Mouse (Mus musculus) limb, embryonic 14.5 days (tissue): Measurements from ENCODE around the gene Dab2. TPM values are rescaled to one million over a fixed set of nuclear protein-coding genes. Genes with fewer than 3 reads are reported as not detected.

ENCODE experiments used
- ATAC-seq: fragments of 200-750 bp; cut with Nextera tagmentation; 2 replicates; pipeline ENCODE4 v1.8.0; 2017; ENCODE audit warnings: low read depth, moderate number of reproducible peaks, moderate TSS enrichment; ENCODE audit not compliant: low FRiP score
- DNase-seq: peaks from one replicate; pipeline ENCODE4 v3.0.0-alpha.2; 2015; ENCODE audit warnings: low spot score
- H3K27ac ChIP-seq: fragments of 300-500 bp; sonication (generic); replicated peaks from 2 replicates; pipeline ENCODE4 v1.5.1; 2014; ENCODE audit warnings: low read depth, mild to moderate bottlenecking, low read length, moderate library complexity, mixed read lengths
- H3K27me3 ChIP-seq: fragments of 300-500 bp; sonication (generic); 2 replicates; pipeline ENCODE4 v1.6.1; 2014; ENCODE audit warnings: low read length, mixed read lengths; ENCODE audit not compliant: control insufficient read depth, insufficient read depth
- H3K36me3 ChIP-seq: fragments of 300-500 bp; sonication (generic); 2 replicates; pipeline ENCODE4 v1.6.1; 2014; ENCODE audit warnings: mild to moderate bottlenecking, low read length, moderate library complexity, mixed read lengths; ENCODE audit not compliant: control insufficient read depth, insufficient read depth
- H3K4me1 ChIP-seq: fragments of 300-500 bp; sonication (generic); 2 replicates; pipeline ENCODE4 v1.6.1; 2014; ENCODE audit warnings: antibody characterized with exemption, low read length, mixed read lengths; ENCODE audit not compliant: control insufficient read depth, insufficient read depth
- H3K4me2 ChIP-seq: fragments of 300-500 bp; sonication (generic); replicated peaks from 2 replicates; pipeline ENCODE4 v1.6.1; 2014; ENCODE audit warnings: low read depth, mild to moderate bottlenecking, low read length, moderate library complexity; ENCODE audit not compliant: severe bottlenecking
- H3K4me3 ChIP-seq: fragments of 300-500 bp; sonication (generic); replicated peaks from 2 replicates; pipeline ENCODE4 v1.5.1; 2014; ENCODE audit warnings: low read length
- H3K9ac ChIP-seq: fragments of 300-500 bp; sonication (generic); 2 replicates; pipeline ENCODE4 v1.6.1; 2014; ENCODE audit warnings: mild to moderate bottlenecking, low read depth, low read length, moderate library complexity; ENCODE audit not compliant: severe bottlenecking
- H3K9me3 ChIP-seq: fragments of 300-500 bp; sonication (generic); 2 replicates; pipeline ENCODE4 v1.6.1; 2016; ENCODE audit warnings: low read length; ENCODE audit not compliant: control insufficient read depth
- POLR2A ChIP-seq: fragments of 200-500 bp; IDR thresholded peaks from 2 replicates; pipeline ENCODE4 v1.8.0; 2012; ENCODE audit warnings: inconsistent platforms, mild to moderate bottlenecking, moderate library complexity, borderline replicate concordance; ENCODE audit not compliant: insufficient read depth, insufficient read length; ENCODE audit errors: extremely low read depth
- WGBS: fragments of 180-500 bp; shearing (Covaris S2); extraction: QIAGEN DNeasy Blood & Tissue Kit; methylation state at CpG from one replicate; pipeline ENCODE4 v1.1.7; 2014; 5-methylcytosine and 5-hydroxymethylcytosine counted together
- polyA plus RNA-seq, 2 experiments: library from polyadenylated mRNA; depleted of rRNA in 1 of 2; stranded (reverse) in 1 of 2; unstranded in 1 of 2; fragments of >200 nt; fragmentation: Nextera tagmentation in 1 of 2; extraction: Ambion mirVana in 1 of 2; gene quantifications; 2 replicates each; pipeline versions ENCODE4 v1.2.1 to v1.2.3; 2012 to 2014

Dab2 gene
- polyA plus RNA-seq, 2 experiments = 99.1 to 127 TPM

DNA sequence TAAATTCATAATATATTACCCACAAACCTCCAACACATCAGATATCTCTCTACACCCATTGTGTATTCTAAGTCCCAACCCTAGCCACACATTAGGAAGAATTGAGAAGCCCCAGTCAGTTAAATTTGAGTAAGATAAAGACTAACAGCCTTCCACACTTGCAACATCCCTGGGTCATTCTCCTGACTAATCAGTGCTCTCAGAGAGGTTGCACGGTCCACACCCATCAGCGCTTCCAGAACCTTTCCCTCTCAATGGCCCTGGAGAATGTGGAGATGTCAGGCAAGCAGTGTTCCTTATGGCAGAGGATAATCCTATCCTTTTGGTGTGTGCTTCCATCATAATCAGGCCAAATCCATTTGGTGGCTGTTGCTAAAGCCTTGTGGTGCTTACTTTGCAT lies 144.9 kb downstream of the Dab2 start:
- Histone ChIP-seq H3K36me3 (no peaks in the 10 kb centered on the region), H3K27me3 (no peaks in the 10 kb centered on the region), H3K4me3 (no peak overlapping the region), H3K4me1 (peaks cover 7% of the 10 kb centered on the region), H3K9ac (no peak overlapping the region), H3K4me2 (no peak overlapping the region), H3K9me3 (no peaks in the 10 kb centered on the region), H3K27ac (no peak overlapping the region)
- TF ChIP-seq POLR2A = no peak
- 88% methylated on average over 2 of the region's 2 CpGs for WGBS
- DNase-seq = no peak
- ATAC-seq = no peak

- H3K27me3 ChIP-seq = no peaks in the 10 kb centered on the region
- H3K36me3 ChIP-seq = no peaks in the 10 kb centered on the region
- WGBS = 65% methylated on average over 2 of the region's 2 CpGs
- no peak within 1 kb of the TSS for H3K4me2 ChIP-seq
- peaks cover 7% of the 10 kb centered on the region for H3K4me1 ChIP-seq
- no peak for DNase-seq
- no peak within 1 kb of the TSS for H3K9ac ChIP-seq
- no peak within 1 kb of the TSS for H3K4me3 ChIP-seq
- no peaks in the 10 kb centered on the region for H3K9me3 ChIP-seq
- TF ChIP-seq POLR2A = no peak
- ATAC-seq = no peak
- H3K27ac ChIP-seq = no peak within 1 kb of the TSS
Observed at GRCm38 (mm10) chr15:6445135-6445534, 145.5 kb downstream of the Dab2 start, which contains the start of gene C9. Gene C9, plus strand, starts transcription at chr15:6445327.

DNA sequence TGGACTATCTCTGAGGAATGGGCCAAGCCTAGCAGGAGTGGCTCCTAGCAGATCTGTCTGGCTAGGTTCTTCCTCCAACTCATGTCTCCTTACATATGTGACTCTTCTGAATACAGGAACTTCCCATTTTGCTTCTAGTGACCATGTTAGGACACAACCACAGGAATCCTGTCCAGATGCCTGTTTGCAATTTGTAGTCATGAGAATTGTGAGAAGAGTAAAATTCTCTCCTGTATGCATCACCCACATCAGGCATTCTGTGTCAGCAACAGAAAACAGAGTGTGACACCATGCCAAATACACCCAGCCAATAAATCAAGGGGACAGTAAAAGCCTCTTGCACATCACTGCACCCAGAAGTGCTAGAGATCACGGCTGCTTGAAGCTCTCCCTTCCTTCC lies 146.6 kb downstream of the Dab2 start:
- Histone ChIP-seq H3K36me3 (no peaks in the 10 kb centered on the region), H3K27me3 (no peaks in the 10 kb centered on the region), H3K4me2 (no peak overlapping the region), H3K27ac (no peak overlapping the region), H3K9ac (no peak overlapping the region), H3K4me1 (peaks cover 7% of the 10 kb centered on the region), H3K9me3 (no peaks in the 10 kb centered on the region), H3K4me3 (no peak overlapping the region)
- WGBS = 59% methylated on average over 1 of the region's 1 CpGs
- TF ChIP-seq POLR2A = no peak
- ATAC-seq = no peak
- no peak for DNase-seq

DNA sequence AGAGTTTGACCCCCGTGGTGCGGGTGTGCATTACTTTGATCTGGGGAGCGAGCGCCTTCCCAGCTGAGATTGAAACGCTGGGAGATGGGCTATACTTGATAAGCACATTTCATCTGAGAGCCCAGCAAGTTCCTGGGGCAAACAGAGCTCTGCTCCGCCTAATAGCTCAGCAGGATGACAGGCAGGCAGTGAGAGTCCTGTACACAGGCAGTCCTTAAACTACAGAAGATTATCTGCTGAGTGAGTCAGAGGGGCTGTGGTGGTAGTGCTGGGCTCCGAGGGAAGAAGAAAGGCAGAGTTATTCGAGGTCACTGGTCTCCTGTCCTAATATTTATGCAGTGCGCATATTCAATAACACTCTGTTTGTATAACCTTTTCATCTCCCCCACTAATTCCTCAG lies 149.3 kb downstream of the Dab2 start:
- no peaks in the 10 kb centered on the region for H3K9me3 ChIP-seq
- H3K27me3 ChIP-seq = no peaks in the 10 kb centered on the region
- H3K4me2 ChIP-seq = no peak overlapping the region; the same call in 1 of the 2 replicates
- TF ChIP-seq POLR2A = no peak
- no peaks in the 10 kb centered on the region for H3K36me3 ChIP-seq
- 0 out of 2 replicates have a peak overlapping the region, but pooled peaks have one; percentile 7 for H3K9ac ChIP-seq
- ATAC-seq (no peak), DNase-seq (no peak)
- WGBS = 44% methylated on average over 9 of the region's 9 CpGs
- H3K4me3 ChIP-seq = no peak overlapping the region
- peaks cover 7% of the 10 kb centered on the region for H3K4me1 ChIP-seq
- H3K27ac ChIP-seq = no peak overlapping the region

- Histone ChIP-seq H3K27me3 (no peaks in the 10 kb centered on the region), H3K4me2 (no peak overlapping the region), H3K9ac (no peak overlapping the region), H3K36me3 (no peaks in the 10 kb centered on the region), H3K4me3 (no peak overlapping the region), H3K9me3 (no peaks in the 10 kb centered on the region), H3K27ac (no peak overlapping the region), H3K4me1 (no peaks in the 10 kb centered on the region)
- peak; percentile 79 for ATAC-seq
- TF ChIP-seq POLR2A = no peak
- 32% methylated on average over 2 of the region's 2 CpGs for WGBS
- DNase-seq = peak; percentile 49
Observed at GRCm38 (mm10) chr15:6454461-6454860, 154.9 kb downstream of the Dab2 start.

GRCm38 (mm10) chr15:6461381-6461780 lies 161.8 kb downstream of the Dab2 start:
- Histone ChIP-seq H3K4me1 (peaks cover 2% of the 10 kb centered on the region; the same call in 1 of the 2 replicates), H3K27me3 (no peaks in the 10 kb centered on the region), H3K4me3 (no peak overlapping the region), H3K9me3 (no peaks in the 10 kb centered on the region), H3K4me2 (no peak overlapping the region), H3K9ac (no peak overlapping the region), H3K27ac (no peak overlapping the region), H3K36me3 (no peaks in the 10 kb centered on the region)
- 64% methylated on average over 8 of the region's 8 CpGs for WGBS
- DNase-seq (no peak), ATAC-seq (no peak)
- TF ChIP-seq POLR2A = no peak
